Comparison of ENCODE assay signal across 8 mouse cellular contexts in genomic region chr9:87254903-87255695, GRCm38 (mm10). TPM values are rescaled to one million over a fixed set of nuclear protein-coding genes. Genes with fewer than 3 reads are reported as not detected.
DNase-seq lines count a peak whose midpoint lies in the region; ATAC-seq lines count a peak whose summit lies in the region.

TSS of gene Cep162 (minus strand) at chr9:87255536.

- ATAC-seq in megakaryocyte progenitor cell, adult 5-6 weeks (replicated peaks; ENCODE audit: poor library complexity): peak; percentile 97

- peak; percentile 88 for DNase-seq in adipocyte (ENCODE audit: low spot score)
- peak; percentile 93 for DNase-seq in embryo, embryonic 10 days (ENCODE audit: low spot score)
- peak; percentile 84 for DNase-seq in gastrocnemius, postnatal 10 days
- peak; percentile 94 for DNase-seq in induced T-regulatory cell, adult 2 months (ENCODE audit: low read depth)
- peak; percentile 80 to 92 for DNase-seq in left cerebral cortex, adult 9 months (ENCODE audit: low spot score in 2 of 2)
- peak; percentile 85 for DNase-seq in right cerebral cortex, postnatal 14 days
- DNase-seq in urinary bladder, postnatal 36 days (ENCODE audit: low spot score in 2 of 2): peak; percentile 83

RNA-seq across cellular contexts. Expression of gene Cep162, which starts in this region (rescaled TPM):
- total RNA-seq in gastrocnemius, postnatal 10 days (2021): 1 to 10 TPM; 2.3 to 3.5 TPM
- total RNA-seq in megakaryocyte progenitor cell, adult 5-6 weeks (2015): 7.6 and 10.9 TPM in 2 replicates
- 9.2 and 10.8 TPM in 2 replicates for total RNA-seq in megakaryocyte progenitor cell, adult 5-6 weeks (2017)

Comparison
In these comparisons a context has a peak if more than half of its experiments do, and no peak if none do; other contexts are left out.
1. Peak in every context shown above with its lines: DNase-seq and ATAC-seq.